Mouse (Mus musculus) spleen, adult 2 months (tissue): Measurements from ENCODE around the gene Ndufs2.

Experiments used
- CTCF ChIP-seq: fragments of 200-500 bp; IDR thresholded peaks from 2 replicates; pipeline ENCODE4 v1.5.1; 2011; ENCODE audit warnings: mild to moderate bottlenecking, inconsistent platforms; ENCODE audit not compliant: insufficient read depth, insufficient read length, insufficient replicate concordance; ENCODE audit errors: extremely low read depth
- POLR2A ChIP-seq: fragments of 200-500 bp; IDR thresholded peaks from 2 replicates; pipeline ENCODE4 v1.6.1; 2011; ENCODE audit warnings: low read depth, low read length, inconsistent platforms

GRCm38 (mm10) chr1:171262594-171263130 is 11.5 kb upstream of the Ndufs2 start:
- TF ChIP-seq CTCF (no peak), POLR2A (no peak)
